Mouse (Mus musculus) left cerebral cortex, postnatal 10 days (tissue): Measurements from ENCODE around the gene Vmn1r170. TPM values are rescaled to one million over a fixed set of nuclear protein-coding genes. Genes with fewer than 3 reads are reported as not detected.
"Not testable (repeated sequence)": the region's sequence is repeated elsewhere in the genome, so short reads cannot be mapped to it uniquely, and the experiment has no call there.

Experiments used
- DNase-seq, 2 experiments: peaks; one replicate each; pipeline ENCODE4 v3.0.0; 2021 to 2022; ENCODE audit warnings: low spot score in 2 of 2, mixed read lengths in 1 of 2; ENCODE audit errors: extremely low spot score in 1 of 2
- intact Hi-C: fragments of 180-260 bp; cut with DNase I; formaldehyde crosslinking; loops from one replicate; pipeline ENCODE4 v1.15.1; 2025
- total RNA-seq, 2 experiments: library from RNA; stranded (reverse); gene quantifications; 2 replicates each; pipeline ENCODE4 v1.2.3; 2021

Gene Vmn1r170
- total RNA-seq = not detected

DNA sequence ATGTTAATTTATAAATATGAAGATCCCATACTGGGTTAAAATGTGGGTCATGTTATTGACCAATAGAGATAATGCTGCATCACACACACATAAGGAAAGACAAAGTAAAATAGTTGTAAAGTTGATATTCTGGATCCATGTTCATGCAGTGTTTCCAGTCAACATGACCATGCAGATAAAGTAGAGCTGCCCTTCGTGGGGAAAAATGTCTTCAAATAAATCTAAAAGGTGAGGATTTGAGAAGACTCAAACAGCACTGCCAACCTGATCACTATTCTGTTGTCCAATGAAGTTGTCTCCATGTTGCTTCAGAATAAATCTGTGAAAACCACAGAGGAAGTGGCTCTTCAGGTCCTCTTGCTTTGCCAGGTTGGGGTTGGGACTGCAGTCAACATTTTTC lies at the start of gene Vmn1r170:
Vmn1r170 (plus strand) TSS at position 301 of the 400 bp plus-strand sequence.
- DNase-seq, intact Hi-C loops: not testable (repeated sequence)

DNA sequence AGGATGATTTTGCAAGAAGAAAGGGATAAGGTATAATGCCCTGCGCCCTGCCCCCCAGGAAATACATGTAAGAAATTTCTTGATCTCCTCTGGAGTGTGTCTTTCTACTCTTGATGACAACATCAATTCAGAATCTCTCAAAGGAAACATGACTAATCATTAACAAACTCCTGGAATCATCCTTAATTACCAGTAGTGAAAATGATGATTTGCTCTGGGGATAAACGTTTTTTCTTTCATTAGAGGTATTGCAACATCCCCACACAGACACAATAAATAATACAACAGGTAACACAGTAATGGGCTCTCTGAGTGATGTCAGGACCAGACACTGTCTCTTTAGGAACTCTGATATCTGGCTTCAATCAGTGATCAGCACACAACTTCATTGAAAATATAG lies 30.7 kb upstream of the Vmn1r170 start, which contains the start of gene Vmn1r169:
Vmn1r169 (plus strand) TSS at position 301 of the 400 bp plus-strand sequence.
- DNase-seq, intact Hi-C loops: not testable (repeated sequence)

DNA sequence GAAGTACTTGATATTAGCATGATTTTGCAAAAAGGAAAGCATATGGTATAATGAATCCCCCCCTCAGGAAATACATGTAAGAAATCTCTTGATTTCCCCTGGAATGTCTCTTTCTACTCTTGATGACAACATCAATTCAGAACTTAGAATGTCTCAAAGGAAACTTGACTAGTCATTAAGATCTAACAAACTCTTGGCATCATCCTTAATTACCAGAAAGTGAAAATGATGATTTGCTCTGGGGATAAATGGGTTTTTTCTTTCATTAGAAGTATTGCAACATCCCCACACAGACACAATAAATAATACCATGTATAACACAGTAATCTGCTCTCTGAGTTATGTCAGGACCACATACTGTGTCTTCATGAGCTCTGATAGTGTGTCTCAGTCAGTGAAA lies 24.4 kb downstream of the Vmn1r170 start, which contains the start of gene Vmn1r171:
Vmn1r171 (plus strand) TSS at position 301 of the 400 bp plus-strand sequence.
- DNase-seq = no peak
- intact Hi-C loops = no loop called here

Other genes with a start within 250 kb of the Vmn1r170 start
- gene Nlrp5, start 220.3 kb upstream of the Vmn1r170 start, total RNA-seq = not detected
- gene Vmn1r167, start 99.0 kb upstream of the Vmn1r170 start, total RNA-seq = not detected
- not detected for gene Vmn1r168, start 66.4 kb upstream of the Vmn1r170 start, total RNA-seq
- gene Vmn1r169, start 30.6 kb upstream of the Vmn1r170 start, total RNA-seq = not detected
- not detected for gene Vmn1r171, start 24.5 kb downstream of the Vmn1r170 start, total RNA-seq
- not detected for gene Vmn1r172, start 52.1 kb downstream of the Vmn1r170 start, total RNA-seq
- gene Vmn1r173, start 94.5 kb downstream of the Vmn1r170 start, total RNA-seq = not detected
- not detected for gene Vmn1r174, start 146.1 kb downstream of the Vmn1r170 start, total RNA-seq
- not detected for gene Vmn1r175, start 204.5 kb downstream of the Vmn1r170 start, total RNA-seq
- not detected for gene Vmn1r176, start 231.2 kb downstream of the Vmn1r170 start, total RNA-seq